Mouse (Mus musculus): ENCODE data around the gene Ppp1r8. TPM values are rescaled to one million over a fixed set of nuclear protein-coding genes. Genes with fewer than 3 reads are reported as not detected.

The Ppp1r8 gene
- total RNA-seq (2014; rRNA removed) (9.3 and 9.8 TPM in 2 replicates), polyA plus RNA-seq (2012; rRNA removed) (9.3 and 10.9 TPM in 2 replicates)

DNA sequence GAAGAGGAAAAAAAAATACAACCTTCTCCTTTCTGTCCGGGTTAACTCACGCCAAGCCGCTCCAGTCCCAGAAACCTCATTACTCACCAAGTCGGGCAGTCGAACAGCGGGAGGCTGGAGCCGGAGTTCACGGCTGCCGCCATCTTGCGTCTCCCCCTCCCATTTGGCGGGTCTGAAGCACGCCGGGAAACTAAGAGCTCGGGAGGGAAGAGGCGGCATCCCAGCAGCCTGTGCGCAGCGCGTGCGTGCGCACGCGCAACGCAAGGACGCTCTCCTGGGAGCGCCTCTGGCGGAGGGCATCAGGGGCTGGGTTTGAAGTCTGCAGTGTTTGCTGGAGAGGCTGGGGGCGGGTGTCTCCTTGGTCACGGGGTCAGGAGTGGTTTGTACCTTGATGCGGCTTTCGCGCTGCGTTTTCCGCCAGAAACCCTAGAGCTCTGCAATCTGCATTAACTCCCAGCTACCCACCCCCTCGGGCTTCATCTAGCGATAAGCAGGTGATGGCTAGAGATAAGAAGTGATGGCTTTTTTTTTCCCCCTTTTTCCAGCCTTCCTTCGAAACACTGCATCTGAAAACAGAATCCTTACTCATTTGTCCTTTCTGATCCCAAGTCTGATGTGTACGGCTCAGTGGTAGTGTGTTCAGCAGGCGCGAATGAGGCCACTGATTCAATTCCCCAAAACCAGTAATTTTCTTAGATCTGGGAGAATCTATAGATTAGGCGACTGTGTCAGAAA is at the start of gene Ppp1r8:
Gene Ppp1r8 (minus strand): TSS at position 200 of the 735 bp plus-strand sequence.
- WGBS = 1% methylated on average over 40 of the region's 40 CpGs
- Histone ChIP-seq H3K36me3 (ENCODE audit: control insufficient read depth, insufficient read depth, low read length) (peaks cover 12% of the 10 kb centered on the region), H3K4me3 (ENCODE audit: insufficient read depth, low read depth, low read length) (peak within 1 kb of the TSS; percentile 69), H3K27ac (replicated peaks; ENCODE audit: insufficient read depth, low read depth, low read length) (no peak within 1 kb of the TSS), H3K9ac (ENCODE audit: low read depth, low read length) (peak within 1 kb of the TSS; percentile 64), H3K4me1 (ENCODE audit: control insufficient read depth, insufficient read depth, low read length) (peaks cover 2% of the 10 kb centered on the region; the same call in 1 of the 2 replicates), H3K27me3 (ENCODE audit: control insufficient read depth, insufficient read depth, low read length) (no peaks in the 10 kb centered on the region), H3K79me2 (ENCODE audit: control insufficient read depth, insufficient read depth, low read length) (no peaks in the 10 kb centered on the region; the same call in 1 of the 2 replicates)
- TF ChIP-seq POLR2A (IDR thresholded peaks at IDR 0.05; ENCODE audit: extremely low read depth, insufficient read depth, low read length) = peak; percentile 91
- peak; percentile 51 for TF ChIP-seq CTCF (IDR thresholded peaks at IDR 0.05; ENCODE audit: low read depth, low read length)
- DNase-seq (ENCODE audit: extremely low read depth, low read depth, low spot score) = peak; percentile 81

- 12% methylated on average over 9 of the region's 9 CpGs for WGBS
- H3K27ac ChIP-seq (replicated peaks; ENCODE audit: insufficient read depth, low read depth, low read length) = peak overlapping the region; percentile 43; the same call in 1 of the 2 replicates
- peak overlapping the region; percentile 83 for H3K9ac ChIP-seq (ENCODE audit: low read depth, low read length)
- DNase-seq (ENCODE audit: extremely low read depth, low read depth, low spot score) = no peak
- TF ChIP-seq CTCF (IDR thresholded peaks at IDR 0.05; ENCODE audit: low read depth, low read length) = no peak
- no peaks in the 10 kb centered on the region for H3K36me3 ChIP-seq (ENCODE audit: control insufficient read depth, insufficient read depth, low read length)
- peaks cover 14% of the 10 kb centered on the region; the same call in 1 of the 2 replicates for H3K79me2 ChIP-seq (ENCODE audit: control insufficient read depth, insufficient read depth, low read length)
- H3K4me1 ChIP-seq (ENCODE audit: control insufficient read depth, insufficient read depth, low read length) = peaks cover 8% of the 10 kb centered on the region
- no peaks in the 10 kb centered on the region for H3K27me3 ChIP-seq (ENCODE audit: control insufficient read depth, insufficient read depth, low read length)
- peak overlapping the region; percentile 89 for H3K4me3 ChIP-seq (ENCODE audit: insufficient read depth, low read depth, low read length)
Measured at GRCm38 (mm10) chr4:132884844-132885374, 41.9 kb upstream of the Ppp1r8 start.

DNA sequence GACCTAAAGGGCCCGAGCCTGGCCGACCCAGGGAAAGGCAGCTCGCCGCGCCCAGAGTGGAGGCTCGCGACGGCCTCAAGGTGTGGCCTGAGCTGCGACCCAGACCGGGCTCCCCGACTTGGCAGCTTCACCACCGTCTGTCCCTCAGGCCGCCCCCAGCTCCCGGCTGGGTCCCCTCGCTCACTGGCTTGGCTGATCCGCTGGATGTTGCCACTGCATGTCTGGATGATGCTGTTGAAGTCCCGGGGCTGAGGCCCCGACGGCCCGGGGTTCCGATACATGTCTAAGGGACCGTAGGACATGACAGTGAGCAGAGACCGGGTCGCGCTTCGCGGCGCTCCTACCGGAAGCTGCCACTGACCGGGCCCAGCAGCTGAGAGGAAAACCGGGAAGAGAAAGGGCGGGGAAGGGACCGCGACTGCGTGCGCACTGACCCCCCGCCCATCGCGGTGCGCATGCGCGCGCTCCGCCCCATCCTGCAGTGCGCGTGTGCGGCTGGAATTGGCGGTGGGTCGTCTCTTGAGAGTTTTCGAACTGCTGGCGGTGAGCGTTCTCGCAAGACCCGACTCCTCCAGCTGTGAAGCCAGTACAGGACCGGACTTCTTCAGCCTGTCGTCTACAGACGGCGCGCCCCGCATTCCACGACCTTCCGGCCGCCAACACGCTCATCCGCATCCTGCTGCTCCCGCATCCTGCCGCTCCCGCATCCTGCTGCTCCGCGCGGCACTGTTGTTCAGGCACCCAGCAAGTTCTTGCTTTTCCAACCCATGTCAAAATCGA is 41.3 kb upstream of the Ppp1r8 start, which contains the start of gene Stx12:
Gene Stx12 (minus strand): TSS at position 446 of the 780 bp plus-strand sequence.
- Histone ChIP-seq H3K4me3 (ENCODE audit: insufficient read depth, low read depth, low read length) (peak within 1 kb of the TSS; percentile 89), H3K9ac (ENCODE audit: low read depth, low read length) (peak within 1 kb of the TSS; percentile 85), H3K79me2 (ENCODE audit: control insufficient read depth, insufficient read depth, low read length) (peaks cover 19% of the 10 kb centered on the region; the same call in 1 of the 2 replicates), H3K27me3 (ENCODE audit: control insufficient read depth, insufficient read depth, low read length) (no peaks in the 10 kb centered on the region), H3K4me1 (ENCODE audit: control insufficient read depth, insufficient read depth, low read length) (peaks cover 8% of the 10 kb centered on the region), H3K27ac (replicated peaks; ENCODE audit: insufficient read depth, low read depth, low read length) (peak within 1 kb of the TSS; percentile 62), H3K36me3 (ENCODE audit: control insufficient read depth, insufficient read depth, low read length) (no peaks in the 10 kb centered on the region)
- TF ChIP-seq CTCF (IDR thresholded peaks at IDR 0.05; ENCODE audit: low read depth, low read length) (no peak), POLR2A (IDR thresholded peaks at IDR 0.05; ENCODE audit: extremely low read depth, insufficient read depth, low read length) (peak; percentile 79; the same call in 1 of the 2 replicates)
- WGBS = under 1% methylated on average over 72 of the region's 72 CpGs
- peak; percentile 72 for DNase-seq (ENCODE audit: extremely low read depth, low read depth, low spot score)

DNA sequence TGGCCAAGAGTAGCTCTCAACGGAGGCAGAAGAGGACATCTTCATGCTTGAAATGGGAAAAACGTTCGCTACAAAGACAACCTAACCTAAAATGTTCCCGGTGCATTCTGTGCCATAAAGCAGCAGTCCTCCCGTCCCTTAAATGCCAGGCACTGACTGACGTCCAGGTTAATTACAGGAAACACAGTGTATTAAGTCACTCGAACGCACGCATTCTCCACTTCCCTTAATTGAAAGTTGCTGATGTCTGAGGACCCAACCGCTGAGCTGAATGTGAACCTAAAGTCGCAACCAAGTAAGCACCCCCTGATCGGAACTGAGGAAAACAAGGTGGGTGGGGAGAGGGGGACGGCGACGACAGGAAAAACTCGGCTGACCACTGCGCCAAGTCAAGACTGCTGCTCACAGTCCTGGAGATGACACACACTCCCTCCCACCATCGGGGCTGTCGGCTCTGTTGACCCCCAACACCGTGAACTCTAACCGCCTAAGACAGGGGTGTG is 40.6 kb upstream of the Ppp1r8 start:
- Histone ChIP-seq H3K27me3 (ENCODE audit: control insufficient read depth, insufficient read depth, low read length) (no peaks in the 10 kb centered on the region), H3K4me1 (ENCODE audit: control insufficient read depth, insufficient read depth, low read length) (peaks cover 8% of the 10 kb centered on the region), H3K4me3 (ENCODE audit: insufficient read depth, low read depth, low read length) (peak overlapping the region; percentile 89), H3K36me3 (ENCODE audit: control insufficient read depth, insufficient read depth, low read length) (no peaks in the 10 kb centered on the region), H3K27ac (replicated peaks; ENCODE audit: insufficient read depth, low read depth, low read length) (peak overlapping the region; percentile 62), H3K9ac (ENCODE audit: low read depth, low read length) (peak overlapping the region; percentile 85), H3K79me2 (ENCODE audit: control insufficient read depth, insufficient read depth, low read length) (peaks cover 19% of the 10 kb centered on the region; the same call in 1 of the 2 replicates)
- peak; percentile 24 for DNase-seq (ENCODE audit: extremely low read depth, low read depth, low spot score)
- TF ChIP-seq CTCF (IDR thresholded peaks at IDR 0.05; ENCODE audit: low read depth, low read length) = no peak
- no peak for TF ChIP-seq POLR2A (IDR thresholded peaks at IDR 0.05; ENCODE audit: extremely low read depth, insufficient read depth, low read length)
- WGBS = under 1% methylated on average over 21 of the region's 21 CpGs

DNA sequence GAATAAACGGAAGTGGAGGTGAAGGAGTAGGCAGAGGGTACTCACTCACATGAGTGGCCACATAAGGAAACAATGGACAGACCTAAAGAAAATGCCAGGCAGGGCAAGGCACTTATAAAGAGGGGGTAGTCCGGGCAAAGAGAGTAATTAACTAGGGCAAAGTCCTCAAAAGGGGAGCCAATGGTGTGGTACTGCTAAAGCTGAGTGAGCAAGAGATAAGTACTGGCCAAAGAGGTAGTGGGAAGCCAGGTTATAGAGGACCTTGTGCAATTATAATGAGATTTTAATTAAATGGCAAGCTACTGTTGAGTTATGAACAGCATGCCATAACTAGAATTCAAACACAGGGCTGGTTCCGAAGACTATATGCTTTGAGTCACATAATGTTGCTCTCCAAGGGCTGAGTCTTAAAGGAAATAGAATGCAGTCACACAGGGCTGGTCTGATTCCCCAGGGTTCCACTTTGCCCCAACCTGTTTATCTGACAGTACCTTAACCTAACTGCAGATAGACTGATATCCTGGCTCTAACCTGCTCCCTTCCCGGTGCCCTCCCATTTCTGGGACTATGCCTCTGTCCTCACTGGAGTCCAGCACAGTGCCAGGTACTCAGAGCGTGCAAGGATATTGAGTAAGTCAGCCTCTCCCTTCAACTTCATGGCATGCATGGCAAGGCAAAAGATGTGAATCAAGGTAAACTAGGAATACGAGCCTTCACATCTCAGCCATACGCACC is 31.6 kb upstream of the Ppp1r8 start:
- no peaks in the 10 kb centered on the region for H3K27me3 ChIP-seq (ENCODE audit: control insufficient read depth, insufficient read depth, low read length)
- H3K79me2 ChIP-seq (ENCODE audit: control insufficient read depth, insufficient read depth, low read length) = peaks cover 22% of the 10 kb centered on the region
- 71% methylated on average over 7 of the region's 7 CpGs for WGBS
- H3K9ac ChIP-seq (ENCODE audit: low read depth, low read length) = no peak overlapping the region
- peaks cover 4% of the 10 kb centered on the region; the same call in 1 of the 2 replicates for H3K4me1 ChIP-seq (ENCODE audit: control insufficient read depth, insufficient read depth, low read length)
- peaks cover 16% of the 10 kb centered on the region for H3K36me3 ChIP-seq (ENCODE audit: control insufficient read depth, insufficient read depth, low read length)
- H3K4me3 ChIP-seq (ENCODE audit: insufficient read depth, low read depth, low read length) = no peak overlapping the region
- no peak for TF ChIP-seq CTCF (IDR thresholded peaks at IDR 0.05; ENCODE audit: low read depth, low read length)
- no peak for DNase-seq (ENCODE audit: extremely low read depth, low read depth, low spot score)
- H3K27ac ChIP-seq (replicated peaks; ENCODE audit: insufficient read depth, low read depth, low read length) = no peak overlapping the region
